ENCODE assay signal across 8 mouse cellular contexts in genomic region chr17:46032257-46032991, GRCm38 (mm10). TPM values are rescaled to one million over a fixed set of nuclear protein-coding genes. Genes with fewer than 3 reads are reported as not detected.
DNase-seq lines count a peak whose midpoint lies in the region; ATAC-seq and TF ChIP-seq lines count a peak whose summit lies in the region.

Gene Vegfa, minus strand, starts transcription at chr17:46032369.

- peak within 1 kb of the TSS; percentile 66 for H3K4me2 ChIP-seq in hindbrain, postnatal 0 days (ENCODE audit: low read depth, low read length)

- peak within 1 kb of the TSS; percentile 83 for H3K4me3 ChIP-seq in gastrocnemius, adult 2 months
- H3K4me3 ChIP-seq in hindbrain, postnatal 0 days (ENCODE audit: low read length), result peak within 1 kb of the TSS; percentile 67
- peak within 1 kb of the TSS; percentile 58 for H3K4me3 ChIP-seq in left cerebral cortex, adult 2 months

- no peaks in the 10 kb centered on the region for H3K9me3 ChIP-seq in hindbrain, postnatal 0 days (ENCODE audit: low read length)

- H3K27ac ChIP-seq in gastrocnemius, adult 2 months, result peak within 1 kb of the TSS; percentile 99
- H3K27ac ChIP-seq in hindbrain, postnatal 0 days, result peak within 1 kb of the TSS; percentile 90
- H3K27ac ChIP-seq in left cerebral cortex, adult 2 months, result peak within 1 kb of the TSS; percentile 88

- WGBS in hindbrain, postnatal 0 days, result under 1% methylated on average over 40 of the region's 40 CpGs

- DNase-seq in WW6 (ENCODE audit: low read depth, low spot score), result peak; percentile 58
- DNase-seq in cerebellum, postnatal 4 days (ENCODE audit: low spot score in 2 of 2), result peak; percentile 86 to 93
- peak; percentile 94 for DNase-seq in gastrocnemius, adult 2 months
- peak; percentile 96 for DNase-seq in hindbrain, postnatal 0 days (ENCODE audit: low spot score)
- DNase-seq in left cerebral cortex, adult 2 months (ENCODE audit: extremely low spot score in 1 of 2, low spot score in 2 of 2), result peak; percentile 87 to 89
- peak; percentile 89 to 94 for DNase-seq in right cerebral cortex, adult 2 months (ENCODE audit: low spot score in 2 of 2)
- DNase-seq in urinary bladder, postnatal 14 days (ENCODE audit: low spot score), result peak; percentile 93

- H3K27me3 ChIP-seq in hindbrain, postnatal 0 days (ENCODE audit: insufficient read depth, low read length), result no peaks in the 10 kb centered on the region

- no peaks in the 10 kb centered on the region for H3K36me3 ChIP-seq in hindbrain, postnatal 0 days (ENCODE audit: insufficient read depth, low read length)

- ATAC-seq in hindbrain, postnatal 0 days, result peak; percentile 73
- ATAC-seq in megakaryocyte, adult 5-6 weeks (ENCODE audit: poor library complexity, severe bottlenecking), result peak; percentile 81

- H3K4me1 ChIP-seq in hindbrain, postnatal 0 days (ENCODE audit: insufficient read depth, low read length), result peaks cover 30% of the 10 kb centered on the region

- peak; percentile 93; the same call in 1 of the 2 replicates for TF ChIP-seq CTCF in gastrocnemius, adult 2 months (IDR thresholded peaks at IDR 0.05)
- peak; percentile 99 for TF ChIP-seq CTCF in hindbrain, postnatal 0 days (IDR thresholded peaks at IDR 0.05; ENCODE audit: low read depth)
- peak; percentile 88 for TF ChIP-seq CTCF in left cerebral cortex, adult 2 months (IDR thresholded peaks at IDR 0.05)

- H3K9ac ChIP-seq in hindbrain, postnatal 0 days (replicated peaks; ENCODE audit: low read length), result peak within 1 kb of the TSS; percentile 70

- intact Hi-C loops in gastrocnemius, adult 2 months (cut with DNase I), result loop anchor here (1.0 to 10.0 kb wide), 4 partner anchors 184 to 438 kb away; partner anchors contain the start of gene Slc29a1
- intact Hi-C loops in left cerebral cortex, adult 2 months (cut with DNase I), result loop anchor here (1.0 to 5.0 kb wide), 4 partner anchors 85 to 350 kb away; no protein-coding TSS in a partner anchor

RNA-seq across cellular contexts. Expression of gene Vegfa, which starts in this region (rescaled TPM):
- 100 to 1,000 TPM; 135 to 219 TPM for total RNA-seq in gastrocnemius, adult 2 months (2021)
- total RNA-seq in hindbrain, postnatal 0 days (2014; rRNA removed), result 89.5 and 89.6 TPM in 2 replicates
- polyA plus RNA-seq in hindbrain, postnatal 0 days (2015; fragmentation: Nextera tagmentation; extraction: Ambion mirVana), result 4.1 and 4.8 TPM in 2 replicates
- 10 to 100 TPM; 88.2 to 90.7 TPM for total RNA-seq in left cerebral cortex, adult 2 months (2021)
- total RNA-seq in megakaryocyte, adult 5-6 weeks (2015), result 5.6 and 9.1 TPM in 2 replicates
- total RNA-seq in megakaryocyte, adult 5-6 weeks (2017), result 4.8 and 11.4 TPM in 2 replicates

Comparison
In these comparisons a context has a peak if more than half of its experiments do, and no peak if none do; other contexts are left out.
1. Peak in every context shown above with its lines: DNase-seq, ATAC-seq, H3K4me3 ChIP-seq and H3K27ac ChIP-seq.